Mouse (Mus musculus): ENCODE measurements at regions not wholly inside any gene's neighbourhood (a gene's known extent, or its start where the extent isn't known, plus 50 kb on each side); places are given as distances from the start of the nearest gene placed in this dataset.

- TF ChIP-seq EP300 (IDR thresholded peaks at IDR 0.05; ENCODE audit: low read depth) (no peak), CTCF (IDR thresholded peaks at IDR 0.05; ENCODE audit: low read depth) (no peak)
Observed at GRCm38 (mm10) chr3:136996381-136996895, 326.5 kb downstream of the Ppp3ca start.
